9 mouse cellular contexts compared by ENCODE assay signal in genomic region chr10:41594957-41595356, GRCm38 (mm10).
DNase-seq lines count a peak whose midpoint lies in the region; ATAC-seq and TF ChIP-seq lines count a peak whose summit lies in the region.
"Had no signal": no experiment of that assay in that cellular context is flagged by ENCODE, and none has a peak within 500 bp of the region (broad histone marks: within the 10 kb centered on the region; RNA-seq: fewer than 3 reads in every experiment).

No protein-coding gene starts in this region.

- 63% methylated on average over 2 of the region's 2 CpGs for WGBS in kidney, embryonic 16.5 days
- 54% methylated on average over 2 of the region's 2 CpGs for WGBS in bone marrow, adult 2 months
- 29% methylated on average over 2 of the region's 2 CpGs for WGBS in liver, embryonic 13.5 days (ENCODE audit: insufficient replicate concordance)

- no peak overlapping the region for H3K9ac ChIP-seq in kidney, embryonic 16.5 days (replicated peaks; ENCODE audit: low read length)
- no peak overlapping the region for H3K9ac ChIP-seq in liver, embryonic 13.5 days
- H3K9ac ChIP-seq: neural tube, embryonic 13.5 days had no signal

- H3K4me3 ChIP-seq in kidney, embryonic 16.5 days (ENCODE audit: low read length), result no peak overlapping the region
- H3K4me3 ChIP-seq in bone marrow, adult 2 months (replicated peaks; ENCODE audit: control insufficient read depth, low read depth, low read length), result no peak overlapping the region
- H3K4me3 ChIP-seq in liver, embryonic 13.5 days (replicated peaks), result no peak overlapping the region
- H3K4me3 ChIP-seq: neural tube, embryonic 13.5 days had no signal

- H3K36me3 ChIP-seq in kidney, embryonic 16.5 days (ENCODE audit: insufficient read depth, low read length), result no peaks in the 10 kb centered on the region
- H3K36me3 ChIP-seq in liver, embryonic 13.5 days, result no peaks in the 10 kb centered on the region
- H3K36me3 ChIP-seq: neural tube, embryonic 13.5 days had no signal

- TF ChIP-seq CTCF in bone marrow, adult 2 months (IDR thresholded peaks at IDR 0.05; ENCODE audit: control insufficient read depth, insufficient read depth, low read length), result no peak

- peaks cover 8% of the 10 kb centered on the region; the same call in 1 of the 2 replicates for H3K4me1 ChIP-seq in kidney, embryonic 16.5 days (ENCODE audit: insufficient read depth, low read length)
- H3K4me1 ChIP-seq in bone marrow, adult 2 months (ENCODE audit: control insufficient read depth, insufficient read depth, low read length), result peaks cover 6% of the 10 kb centered on the region
- H3K4me1 ChIP-seq in liver, embryonic 13.5 days (replicated peaks), result peaks cover 16% of the 10 kb centered on the region
- H3K4me1 ChIP-seq: neural tube, embryonic 13.5 days had no signal

- H3K4me2 ChIP-seq in kidney, embryonic 16.5 days (replicated peaks; ENCODE audit: low read depth, low read length), result no peak overlapping the region
- no peak overlapping the region for H3K4me2 ChIP-seq in liver, embryonic 13.5 days
- H3K4me2 ChIP-seq: neural tube, embryonic 13.5 days had no signal

- no peak for ATAC-seq in kidney, embryonic 16.5 days (ENCODE audit: low FRiP score, low TSS enrichment)
- no peak for ATAC-seq in liver, embryonic 13.5 days (ENCODE audit: low read depth)

- no peak overlapping the region for H3K27ac ChIP-seq in kidney, embryonic 16.5 days (ENCODE audit: low read length)
- H3K27ac ChIP-seq in bone marrow, adult 2 months (ENCODE audit: control insufficient read depth, insufficient read depth, low read depth, low read length, poor library complexity), result peak overlapping the region; percentile 84
- H3K27ac ChIP-seq in liver, embryonic 13.5 days, result 0 out of 2 replicates have a peak overlapping the region, but pooled peaks have one; percentile 32
- H3K27ac ChIP-seq: neural tube, embryonic 13.5 days had no signal

- TF ChIP-seq POLR2A in bone marrow, adult 2 months (IDR thresholded peaks at IDR 0.05; ENCODE audit: borderline replicate concordance, control insufficient read depth, low read depth, low read length), result no peak

- no peaks in the 10 kb centered on the region for H3K27me3 ChIP-seq in kidney, embryonic 16.5 days (ENCODE audit: insufficient read depth, low read length)
- H3K27me3 ChIP-seq in liver, embryonic 13.5 days, result no peaks in the 10 kb centered on the region
- H3K27me3 ChIP-seq: neural tube, embryonic 13.5 days had no signal

- no peaks in the 10 kb centered on the region for H3K9me3 ChIP-seq in kidney, embryonic 16.5 days (ENCODE audit: low read length)
- H3K9me3 ChIP-seq in liver, embryonic 13.5 days (replicated peaks), result no peaks in the 10 kb centered on the region
- H3K9me3 ChIP-seq: neural tube, embryonic 13.5 days had no signal

- DNase-seq in cerebellum, postnatal 10 days, result peak; percentile 53 to 58
- no peak for DNase-seq in cerebellum, adult 11-12 months
- DNase-seq in kidney, postnatal 36 days, result peak; percentile 31 to 54
- no peak for DNase-seq in liver, embryonic 13.5 days
- no peak for DNase-seq in T-cell, adult 2 months (ENCODE audit: low spot score)
- no peak for DNase-seq in frontal cortex, postnatal 25 days (ENCODE audit: low spot score in 2 of 2)

Comparison
In these comparisons a context has a peak if more than half of its experiments do, and no peak if none do; other contexts are left out.
1. DNase-seq: peak in cerebellum, postnatal 10 days (2 of 2) and kidney, postnatal 36 days (2 of 2); none in cerebellum, adult 11-12 months (single experiment), liver, embryonic 13.5 days (single experiment), T-cell, adult 2 months (single experiment) and frontal cortex, postnatal 25 days (0 of 2).